8 mouse cellular contexts compared by ENCODE assay signal in genomic region chr3:54735247-54736046, GRCm38 (mm10). TPM values are rescaled to one million over a fixed set of nuclear protein-coding genes. Genes with fewer than 3 reads are reported as not detected.
DNase-seq lines count a peak whose midpoint lies in the region; ATAC-seq and TF ChIP-seq lines count a peak whose summit lies in the region.

TSS of gene Exosc8 (minus strand) at chr3:54735393.
TSS of gene Alg5 (plus strand) at chr3:54735539.

- peak within 1 kb of the TSS; percentile 77 for H3K4me2 ChIP-seq in hindbrain, embryonic 11.5 days (replicated peaks; ENCODE audit: low read depth, low read length)
- peak within 1 kb of the TSS; percentile 86 for H3K4me2 ChIP-seq in lung, postnatal 0 days (replicated peaks; ENCODE audit: low read depth, low read length)

- H3K27ac ChIP-seq in hindbrain, embryonic 11.5 days (ENCODE audit: low read depth, low read length) = peak within 1 kb of the TSS; percentile 96
- H3K27ac ChIP-seq in lung, postnatal 0 days (ENCODE audit: low read length) = peak within 1 kb of the TSS; percentile 98

- TF ChIP-seq EP300 in lung, postnatal 0 days (IDR thresholded peaks at IDR 0.05) = no peak

- DNase-seq in MN1 (ENCODE audit: low spot score) = peak; percentile 88
- peak; percentile 91 for DNase-seq in cerebellum, adult 9-11 months
- DNase-seq in frontal cortex, postnatal 10 days (ENCODE audit: low spot score in 2 of 2) = peak; percentile 79 to 91
- DNase-seq in hindbrain, embryonic 11.5 days (ENCODE audit: low spot score) = peak; percentile 92
- DNase-seq in layer of hippocampus, postnatal 10 days (ENCODE audit: low spot score in 2 of 2) = peak; percentile 98 to 99
- DNase-seq in lung, postnatal 0 days (ENCODE audit: low spot score) = peak; percentile 78
- DNase-seq in ovary, postnatal 10 days (ENCODE audit: low spot score) = peak; percentile 98
- peak; percentile 77 to 91 for DNase-seq in thymus, postnatal 10 days (ENCODE audit: low spot score in 2 of 2)

- peaks cover 2% of the 10 kb centered on the region; the same call in 1 of the 2 replicates for H3K36me3 ChIP-seq in hindbrain, embryonic 11.5 days (ENCODE audit: control insufficient read depth, insufficient read depth, low read length)
- no peaks in the 10 kb centered on the region for H3K36me3 ChIP-seq in lung, postnatal 0 days (ENCODE audit: insufficient read depth, low read length)

- peak; percentile 95 for ATAC-seq in hindbrain, embryonic 11.5 days (ENCODE audit: low FRiP score)
- ATAC-seq in lung, postnatal 0 days = peak; percentile 88

- H3K4me3 ChIP-seq in hindbrain, embryonic 11.5 days (ENCODE audit: low read depth, low read length) = peak within 1 kb of the TSS; percentile 62
- peak within 1 kb of the TSS; percentile 80 for H3K4me3 ChIP-seq in lung, postnatal 0 days (ENCODE audit: low read depth, low read length)

- no peaks in the 10 kb centered on the region for H3K27me3 ChIP-seq in hindbrain, embryonic 11.5 days (ENCODE audit: control insufficient read depth, insufficient read depth, low read length)
- H3K27me3 ChIP-seq in lung, postnatal 0 days (replicated peaks; ENCODE audit: insufficient read depth, low read length) = no peaks in the 10 kb centered on the region

- peak; percentile 87 for TF ChIP-seq CTCF in lung, postnatal 0 days (IDR thresholded peaks at IDR 0.05)

- under 1% methylated on average over 38 of the region's 65 CpGs for WGBS in hindbrain, embryonic 11.5 days
- 1% methylated on average over 52 of the region's 65 CpGs for WGBS in lung, postnatal 0 days

- peak within 1 kb of the TSS; percentile 88 for H3K9ac ChIP-seq in hindbrain, embryonic 11.5 days (ENCODE audit: low read depth, low read length)
- H3K9ac ChIP-seq in lung, postnatal 0 days (replicated peaks; ENCODE audit: low read depth) = peak within 1 kb of the TSS; percentile 88

- H3K4me1 ChIP-seq in hindbrain, embryonic 11.5 days (replicated peaks; ENCODE audit: control insufficient read depth, insufficient read depth, low read length) = no peaks in the 10 kb centered on the region
- H3K4me1 ChIP-seq in lung, postnatal 0 days (ENCODE audit: insufficient read depth, low read depth, low read length) = peaks cover 4% of the 10 kb centered on the region

- no peaks in the 10 kb centered on the region for H3K9me3 ChIP-seq in hindbrain, embryonic 11.5 days (ENCODE audit: control insufficient read depth, low read length)
- H3K9me3 ChIP-seq in lung, postnatal 0 days (ENCODE audit: low read length) = no peaks in the 10 kb centered on the region

RNA-seq across cellular contexts. Expression of gene Exosc8, which starts in this region (rescaled TPM):
- polyA plus RNA-seq in hindbrain, embryonic 11.5 days (2014; fragmentation: Nextera tagmentation; extraction: Ambion mirVana) = 133 and 140 TPM in 2 replicates
- 10 to 100 TPM; 35.5 to 41.2 TPM for total RNA-seq in layer of hippocampus, postnatal 10 days (2021)
- 37.1 and 39.0 TPM in 2 replicates for polyA plus RNA-seq in lung, postnatal 0 days (2015; fragmentation: Nextera tagmentation; extraction: Ambion mirVana)

RNA-seq across cellular contexts. Expression of gene Alg5, which starts in this region (rescaled TPM):
- polyA plus RNA-seq in hindbrain, embryonic 11.5 days (2014; fragmentation: Nextera tagmentation; extraction: Ambion mirVana) = 41.2 and 48.5 TPM in 2 replicates
- total RNA-seq in layer of hippocampus, postnatal 10 days (2021) = 10 to 100 TPM; 23.7 to 27.1 TPM
- 53.5 and 65.8 TPM in 2 replicates for polyA plus RNA-seq in lung, postnatal 0 days (2015; fragmentation: Nextera tagmentation; extraction: Ambion mirVana)

Comparison
In these comparisons a context has a peak if more than half of its experiments do, and no peak if none do; other contexts are left out.
1. Peak in every context shown above with its lines: DNase-seq, ATAC-seq, H3K4me3 ChIP-seq and H3K27ac ChIP-seq.